In the genomic region with DNA sequence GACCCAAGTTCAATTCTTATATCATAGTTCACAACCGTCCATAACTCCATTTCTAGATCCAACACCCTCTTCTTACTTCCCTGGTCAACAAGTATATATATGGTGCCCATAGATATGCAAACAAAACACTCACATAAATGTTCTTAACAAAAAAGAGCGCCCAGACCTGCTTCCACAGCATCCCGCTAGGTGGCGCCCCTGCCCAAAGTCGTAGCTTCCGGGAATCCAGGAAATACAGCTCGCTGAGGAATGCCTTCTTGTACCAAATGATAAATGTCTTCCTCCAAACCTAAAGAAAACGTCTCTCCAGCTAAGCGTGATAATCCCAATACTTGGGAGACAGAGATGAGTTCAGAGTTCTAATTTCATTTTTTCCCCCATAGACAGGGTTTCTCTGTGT, we compare ENCODE assay signal across 8 mouse cellular contexts. TPM values are rescaled to one million over a fixed set of nuclear protein-coding genes. Genes with fewer than 3 reads are reported as not detected.
DNase-seq lines count a peak whose midpoint lies in the region; ATAC-seq and TF ChIP-seq lines count a peak whose summit lies in the region.

No protein-coding gene starts in this region.

- peak; percentile 82 for DNase-seq in ovary, postnatal 14 days (ENCODE audit: low spot score)
- no peak for DNase-seq in ovary, postnatal 10 days (ENCODE audit: low spot score)
- DNase-seq in embryo, embryonic 11 days: peak; percentile 83
- DNase-seq in gastrocnemius, postnatal 4 days (ENCODE audit: low spot score in 2 of 2): peak; percentile 76 to 85
- DNase-seq in midbrain, postnatal 0 days (ENCODE audit: low spot score): peak; percentile 82

- no peak for ATAC-seq in intestine, postnatal 0 days
- no peak for ATAC-seq in limb, embryonic 15.5 days (ENCODE audit: insufficient number of reproducible peaks, low FRiP score, low TSS enrichment, low read depth)
- ATAC-seq in midbrain, postnatal 0 days (ENCODE audit: low FRiP score): no peak
- no peak for ATAC-seq in stomach, embryonic 14.5 days (ENCODE audit: insufficient number of reproducible peaks, insufficient read depth, low FRiP score, low read depth)

- no peaks in the 10 kb centered on the region for H3K27me3 ChIP-seq in intestine, postnatal 0 days (replicated peaks; ENCODE audit: control insufficient read depth, insufficient read depth, low read length)
- H3K27me3 ChIP-seq in limb, embryonic 15.5 days: no peaks in the 10 kb centered on the region
- H3K27me3 ChIP-seq in midbrain, postnatal 0 days (ENCODE audit: insufficient read depth, low read length): no peaks in the 10 kb centered on the region
- H3K27me3 ChIP-seq in stomach, embryonic 14.5 days (ENCODE audit: control insufficient read depth, insufficient read depth, low read length): no peaks in the 10 kb centered on the region

- H3K36me3 ChIP-seq in intestine, postnatal 0 days (ENCODE audit: control insufficient read depth, insufficient read depth): no peaks in the 10 kb centered on the region
- H3K36me3 ChIP-seq in limb, embryonic 15.5 days: no peaks in the 10 kb centered on the region
- no peaks in the 10 kb centered on the region for H3K36me3 ChIP-seq in midbrain, postnatal 0 days (ENCODE audit: insufficient read depth, low read length)
- H3K36me3 ChIP-seq in stomach, embryonic 14.5 days (ENCODE audit: control insufficient read depth, insufficient read depth, low read length): no peaks in the 10 kb centered on the region

- no peak overlapping the region for H3K9ac ChIP-seq in intestine, postnatal 0 days (ENCODE audit: low read depth, low read length)
- H3K9ac ChIP-seq in limb, embryonic 15.5 days: no peak overlapping the region
- no peak overlapping the region for H3K9ac ChIP-seq in midbrain, postnatal 0 days (replicated peaks; ENCODE audit: low read length, poor library complexity, severe bottlenecking)
- H3K9ac ChIP-seq in stomach, embryonic 14.5 days (replicated peaks; ENCODE audit: low read depth, low read length): no peak overlapping the region

- WGBS in intestine, postnatal 0 days: 4% methylated on average over 9 of the region's 9 CpGs
- 4% methylated on average over 9 of the region's 9 CpGs for WGBS in limb, embryonic 15.5 days
- WGBS in midbrain, postnatal 0 days: 2% methylated on average over 9 of the region's 9 CpGs
- WGBS in stomach, embryonic 14.5 days: 5% methylated on average over 9 of the region's 9 CpGs

- no peak overlapping the region for H3K27ac ChIP-seq in intestine, postnatal 0 days (ENCODE audit: low read depth, low read length)
- no peak overlapping the region for H3K27ac ChIP-seq in limb, embryonic 15.5 days
- no peak overlapping the region for H3K27ac ChIP-seq in midbrain, postnatal 0 days (ENCODE audit: low read depth, low read length)
- H3K27ac ChIP-seq in stomach, embryonic 14.5 days (ENCODE audit: low read length): no peak overlapping the region

- peak; percentile 93 for TF ChIP-seq CTCF in intestine, postnatal 0 days (IDR thresholded peaks at IDR 0.05; ENCODE audit: low read depth)
- TF ChIP-seq CTCF in midbrain, postnatal 0 days (IDR thresholded peaks at IDR 0.05): peak; percentile 95

- no peaks in the 10 kb centered on the region for H3K4me1 ChIP-seq in intestine, postnatal 0 days (replicated peaks; ENCODE audit: control insufficient read depth, insufficient read depth, low read length)
- H3K4me1 ChIP-seq in limb, embryonic 15.5 days: peaks cover 26% of the 10 kb centered on the region
- no peaks in the 10 kb centered on the region for H3K4me1 ChIP-seq in midbrain, postnatal 0 days (ENCODE audit: insufficient read depth, low read length)
- H3K4me1 ChIP-seq in stomach, embryonic 14.5 days (ENCODE audit: control insufficient read depth, insufficient read depth, low read length): peaks cover 5% of the 10 kb centered on the region; the same call in 1 of the 2 replicates

- H3K4me2 ChIP-seq in intestine, postnatal 0 days (replicated peaks; ENCODE audit: low read depth): peak overlapping the region; percentile 43; the same call in 1 of the 2 replicates
- peak overlapping the region; percentile 32; the same call in 1 of the 2 replicates for H3K4me2 ChIP-seq in limb, embryonic 15.5 days
- peak overlapping the region; percentile 34 for H3K4me2 ChIP-seq in midbrain, postnatal 0 days (ENCODE audit: low read depth, low read length, poor library complexity, severe bottlenecking)
- H3K4me2 ChIP-seq in stomach, embryonic 14.5 days (replicated peaks; ENCODE audit: low read depth, low read length): peak overlapping the region; percentile 7; the same call in 1 of the 2 replicates

- H3K4me3 ChIP-seq in intestine, postnatal 0 days (ENCODE audit: low read depth, low read length): no peak overlapping the region
- H3K4me3 ChIP-seq in limb, embryonic 15.5 days: no peak overlapping the region
- no peak overlapping the region for H3K4me3 ChIP-seq in midbrain, postnatal 0 days (ENCODE audit: low read depth, low read length)
- H3K4me3 ChIP-seq in stomach, embryonic 14.5 days (ENCODE audit: low read depth, low read length): no peak overlapping the region

- no peaks in the 10 kb centered on the region for H3K9me3 ChIP-seq in intestine, postnatal 0 days (ENCODE audit: control insufficient read depth)
- H3K9me3 ChIP-seq in limb, embryonic 15.5 days: no peaks in the 10 kb centered on the region
- H3K9me3 ChIP-seq in midbrain, postnatal 0 days (ENCODE audit: low read length): no peaks in the 10 kb centered on the region
- H3K9me3 ChIP-seq in stomach, embryonic 14.5 days (ENCODE audit: control insufficient read depth, low read depth, low read length): no peaks in the 10 kb centered on the region

RNA-seq across cellular contexts. Expression of a gene that starts 9.0 kb away (rescaled TPM):
- 10 to 100 TPM; 15.8 to 16.6 TPM for total RNA-seq in gastrocnemius, postnatal 4 days (2021)
- polyA plus RNA-seq in intestine, postnatal 0 days (2015; fragmentation: Nextera tagmentation; extraction: Ambion mirVana): 25.2 and 28.5 TPM in 2 replicates
- 123 and 127 TPM in 2 replicates for polyA plus RNA-seq in limb, embryonic 15.5 days (2015; fragmentation: Nextera tagmentation; extraction: Ambion mirVana)
- total RNA-seq in midbrain, postnatal 0 days (2014; rRNA removed): 6.7 and 12.2 TPM in 2 replicates
- 6.3 and 8.0 TPM in 2 replicates for polyA plus RNA-seq in midbrain, postnatal 0 days (2015; fragmentation: Nextera tagmentation; extraction: Ambion mirVana)
- polyA plus RNA-seq in stomach, embryonic 14.5 days (2014; fragmentation: Nextera tagmentation; extraction: Ambion mirVana): 82.6 and 85.0 TPM in 2 replicates

RNA-seq across cellular contexts. Expression of a gene that starts 13.7 kb away (rescaled TPM):
- under 1 TPM; 0.20 to 0.26 TPM for total RNA-seq in gastrocnemius, postnatal 4 days (2021)
- polyA plus RNA-seq in intestine, postnatal 0 days (2015; fragmentation: Nextera tagmentation; extraction: Ambion mirVana): 0.12 and 0.16 TPM in 2 replicates
- 0.17 and 0.36 TPM in 2 replicates for polyA plus RNA-seq in limb, embryonic 15.5 days (2015; fragmentation: Nextera tagmentation; extraction: Ambion mirVana)
- total RNA-seq in midbrain, postnatal 0 days (2014; rRNA removed): 0.28 TPM in 1 of 2 replicates, not detected in the other
- 0.25 and 0.48 TPM in 2 replicates for polyA plus RNA-seq in midbrain, postnatal 0 days (2015; fragmentation: Nextera tagmentation; extraction: Ambion mirVana)
- polyA plus RNA-seq in stomach, embryonic 14.5 days (2014; fragmentation: Nextera tagmentation; extraction: Ambion mirVana): 0.32 TPM in 1 of 2 replicates, not detected in the other
